Mouse (Mus musculus) midbrain, embryonic 16.5 days (tissue): ENCODE data around the gene Mrpl37. TPM values are rescaled to one million over a fixed set of nuclear protein-coding genes. Genes with fewer than 3 reads are reported as not detected.
A peak's percentile ranks its signal among the peaks of the same experiment; 100 is the strongest.

Experiments used
- ATAC-seq: fragments of 200-750 bp; cut with Nextera tagmentation; 2 replicates; pipeline ENCODE4 v1.8.0; 2017; ENCODE audit warnings: moderate TSS enrichment
- H3K27ac ChIP-seq: fragments of 300-500 bp; sonication (generic); 2 replicates; pipeline ENCODE4 v1.5.1; 2014; ENCODE audit warnings: mild to moderate bottlenecking, low read length, mixed read lengths
- H3K27me3 ChIP-seq: fragments of 300-500 bp; sonication (generic); 2 replicates; pipeline ENCODE4 v1.6.1; 2014; ENCODE audit warnings: low read depth, low read length, mixed read lengths; ENCODE audit not compliant: control insufficient read depth, insufficient read depth
- H3K36me3 ChIP-seq: fragments of 300-500 bp; sonication (generic); 2 replicates; pipeline ENCODE4 v1.6.1; 2014; ENCODE audit warnings: mild to moderate bottlenecking, low read length, moderate library complexity, mixed read lengths; ENCODE audit not compliant: control insufficient read depth, insufficient read depth
- H3K4me1 ChIP-seq: fragments of 300-500 bp; sonication (generic); 2 replicates; pipeline ENCODE4 v1.6.1; 2014; ENCODE audit warnings: mild to moderate bottlenecking, low read length, mixed read lengths; ENCODE audit not compliant: control insufficient read depth, insufficient read depth
- H3K4me2 ChIP-seq: fragments of 300-500 bp; sonication (generic); 2 replicates; pipeline ENCODE4 v1.6.1; 2014; ENCODE audit warnings: mild to moderate bottlenecking, low read length, mixed read lengths
- H3K4me3 ChIP-seq: fragments of 300-500 bp; sonication (generic); 2 replicates; pipeline ENCODE4 v1.5.1; 2014; ENCODE audit warnings: low read depth, mild to moderate bottlenecking, low read length, moderate library complexity, mixed read lengths
- H3K9ac ChIP-seq: fragments of 300-500 bp; sonication (generic); 2 replicates; pipeline ENCODE4 v1.6.1; 2014; ENCODE audit warnings: low read depth, low read length, mixed read lengths
- H3K9me3 ChIP-seq: fragments of 300-500 bp; sonication (generic); replicated peaks from 2 replicates; pipeline ENCODE4 v1.6.1; 2014; ENCODE audit warnings: mild to moderate bottlenecking, low read length, mixed read lengths; ENCODE audit not compliant: control insufficient read depth, poor library complexity, severe bottlenecking
- WGBS: fragments of 180-500 bp; shearing (Covaris S2); extraction: QIAGEN DNeasy Blood & Tissue Kit; methylation state at CpG from one replicate; pipeline ENCODE4 v1.1.7; 2014; 5-methylcytosine and 5-hydroxymethylcytosine counted together
- polyA plus RNA-seq: library from polyadenylated mRNA; unstranded; fragments of >200 nt; fragmentation: Nextera tagmentation; extraction: Ambion mirVana; gene quantifications from 2 replicates; pipeline ENCODE4 v1.2.1, GENCODE M21; 2015

Gene Mrpl37
- polyA plus RNA-seq, 1 experiment from 2014 or later, result 77.3 TPM

DNA sequence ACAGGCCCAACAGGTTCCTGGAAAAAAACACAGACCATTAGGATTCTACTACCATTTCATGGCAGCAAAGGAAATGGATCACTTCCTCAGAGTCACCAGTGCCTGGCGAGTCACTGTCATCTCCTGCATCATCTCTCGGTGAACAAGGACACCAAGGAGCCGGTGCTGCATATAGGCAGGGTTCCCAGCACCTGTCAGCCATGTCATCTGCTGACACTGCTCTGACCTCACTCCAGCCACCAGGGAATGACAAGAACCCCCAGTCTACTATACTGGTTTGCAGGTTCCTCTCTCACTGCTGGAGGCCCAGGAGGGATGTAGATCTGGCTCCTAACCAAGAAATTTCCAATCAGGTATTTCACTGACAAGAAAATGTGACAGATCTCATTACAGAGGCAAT is 10.6 kb downstream of the Mrpl37 start:
- H3K9me3 ChIP-seq, result no peaks in the 10 kb centered on the region
- no peaks in the 10 kb centered on the region for H3K27me3 ChIP-seq
- H3K27ac ChIP-seq, result no peak overlapping the region
- no peaks in the 10 kb centered on the region for H3K4me1 ChIP-seq
- no peak overlapping the region for H3K4me2 ChIP-seq
- no peak for ATAC-seq
- peaks cover 12% of the 10 kb centered on the region for H3K36me3 ChIP-seq
- H3K9ac ChIP-seq, result no peak overlapping the region
- 81% methylated on average over 3 of the region's 3 CpGs for WGBS
- no peak overlapping the region for H3K4me3 ChIP-seq

DNA sequence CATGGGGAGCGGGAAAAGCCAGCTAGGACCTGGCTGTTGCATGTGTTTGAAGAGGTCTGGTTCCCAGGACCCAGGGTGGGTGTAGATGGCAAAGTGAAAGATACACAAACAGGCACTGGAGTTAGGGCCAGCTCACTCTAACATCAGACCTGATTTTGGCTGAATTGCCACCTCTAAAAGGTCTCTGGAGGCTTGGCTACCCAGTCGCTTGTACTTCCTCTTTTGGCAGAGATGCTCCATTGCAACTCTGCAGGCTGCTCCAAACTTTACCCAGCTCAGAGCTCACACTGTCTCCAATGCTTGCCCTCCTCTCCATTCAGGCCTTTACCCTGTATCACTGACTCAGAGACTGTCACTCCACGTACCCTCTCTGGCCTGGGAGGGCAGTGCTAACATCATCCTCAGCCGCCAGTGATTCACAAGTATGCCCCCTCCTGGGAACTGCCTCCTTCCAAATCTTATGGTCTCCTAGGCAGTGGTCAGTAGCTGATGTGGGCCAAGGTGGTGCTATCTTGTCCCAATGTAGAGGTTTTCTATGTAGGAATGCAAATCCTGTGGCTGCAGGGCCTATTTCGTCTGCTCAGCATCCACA is 13.6 kb downstream of the Mrpl37 start:
- Histone ChIP-seq H3K27me3 (no peaks in the 10 kb centered on the region), H3K9me3 (no peaks in the 10 kb centered on the region), H3K36me3 (peaks cover 4% of the 10 kb centered on the region; the same call in 1 of the 2 replicates), H3K9ac (no peak overlapping the region), H3K4me1 (no peaks in the 10 kb centered on the region), H3K4me3 (no peak overlapping the region), H3K4me2 (no peak overlapping the region), H3K27ac (no peak overlapping the region)
- 46% methylated on average over 5 of the region's 5 CpGs for WGBS
- ATAC-seq, result no peak

DNA sequence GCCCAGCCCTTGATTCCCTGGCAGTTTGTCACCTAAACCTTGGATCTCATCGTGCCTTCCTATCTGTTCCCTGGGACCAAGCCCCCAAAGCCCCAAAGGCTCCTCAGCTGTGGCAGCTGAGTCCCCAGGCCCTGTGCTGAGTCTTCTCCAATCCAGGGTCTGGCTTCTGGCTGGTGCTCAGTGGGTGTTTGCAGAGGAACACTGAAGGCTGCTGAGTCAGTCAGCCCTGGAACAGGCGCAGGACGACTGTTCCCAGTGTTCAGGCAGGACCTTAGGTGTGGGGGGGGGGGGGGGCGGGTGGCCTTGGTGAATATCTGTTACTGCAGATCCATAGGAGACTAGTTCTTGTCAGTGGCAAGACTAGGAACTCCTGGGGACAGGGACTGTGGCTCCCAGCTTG is 14.8 kb downstream of the Mrpl37 start:
- no peak for ATAC-seq

DNA sequence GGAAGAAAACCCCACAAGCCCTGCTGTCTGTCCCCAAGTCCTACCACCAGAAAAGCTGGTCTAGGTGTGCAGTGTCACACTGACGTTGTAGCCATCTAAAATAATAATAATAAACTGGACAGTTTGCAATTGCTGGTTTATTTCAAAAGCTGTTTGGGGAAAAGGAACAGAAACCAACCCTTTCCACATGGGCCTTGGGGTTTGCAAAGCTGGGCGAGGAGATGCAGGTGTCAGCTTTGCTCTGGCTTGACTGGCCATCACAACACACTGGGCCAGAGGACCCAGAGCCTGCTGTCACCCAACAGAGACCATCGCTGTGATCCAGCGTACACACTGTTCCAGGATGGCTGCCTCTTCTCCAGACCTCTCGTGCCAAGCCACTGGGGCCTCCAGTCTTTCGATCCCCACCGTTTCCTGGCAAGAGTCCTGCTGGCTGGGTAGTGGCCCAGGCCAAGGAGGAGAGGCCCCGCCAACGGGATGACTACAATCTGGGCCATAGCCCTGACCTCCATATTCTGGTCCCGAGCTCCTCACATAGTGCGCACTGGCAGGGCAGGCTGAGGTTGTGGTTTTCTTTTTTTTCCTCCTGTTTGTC is 18.0 kb downstream of the Mrpl37 start:
- Histone ChIP-seq H3K36me3 (peaks cover 16% of the 10 kb centered on the region), H3K27me3 (no peaks in the 10 kb centered on the region), H3K4me1 (no peaks in the 10 kb centered on the region), H3K9me3 (no peaks in the 10 kb centered on the region), H3K4me2 (no peak overlapping the region), H3K27ac (no peak overlapping the region), H3K4me3 (no peak overlapping the region), H3K9ac (no peak overlapping the region)
- 87% methylated on average over 11 of the region's 11 CpGs for WGBS
- no peak for ATAC-seq

More for the DNA sequence above, 14.8 kb downstream of the Mrpl37 start:
- H3K36me3 ChIP-seq, result peaks cover 8% of the 10 kb centered on the region; the same call in 1 of the 2 replicates
- H3K4me1 ChIP-seq, result no peaks in the 10 kb centered on the region
- WGBS, result 68% methylated on average over 3 of the region's 4 CpGs
- no peak overlapping the region for H3K4me3 ChIP-seq
- no peaks in the 10 kb centered on the region for H3K9me3 ChIP-seq
- H3K9ac ChIP-seq, result no peak overlapping the region
- H3K27me3 ChIP-seq, result no peaks in the 10 kb centered on the region
- no peak overlapping the region for H3K27ac ChIP-seq
- H3K4me2 ChIP-seq, result no peak overlapping the region

DNA sequence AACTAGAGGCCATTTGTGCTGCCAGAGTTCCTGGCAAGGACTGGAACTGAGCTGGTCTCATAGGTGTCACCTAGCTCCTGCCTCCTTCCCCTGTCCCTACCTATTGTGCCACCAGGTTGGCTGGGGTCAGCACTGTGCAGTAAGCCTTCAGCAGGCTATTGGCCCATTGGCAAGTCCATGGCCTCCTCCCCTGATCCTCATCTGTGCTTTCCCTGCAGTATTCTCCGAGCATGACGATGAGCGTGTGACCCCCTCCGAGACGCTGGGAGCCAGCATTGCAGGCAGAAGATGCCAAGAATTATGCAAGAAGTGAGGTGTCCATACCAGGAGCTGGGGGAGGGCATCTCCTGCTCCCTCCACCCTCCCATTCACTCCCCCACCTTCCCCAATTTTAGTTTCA is 18.9 kb downstream of the Mrpl37 start:
- Histone ChIP-seq H3K4me2 (no peak overlapping the region), H3K36me3 (peaks cover 16% of the 10 kb centered on the region), H3K9me3 (no peaks in the 10 kb centered on the region), H3K27ac (no peak overlapping the region; the same call in 1 of the 2 replicates), H3K4me3 (no peak overlapping the region), H3K9ac (no peak overlapping the region), H3K4me1 (no peaks in the 10 kb centered on the region), H3K27me3 (no peaks in the 10 kb centered on the region)
- ATAC-seq, result no peak
- WGBS, result 87% methylated on average over 5 of the region's 5 CpGs

DNA sequence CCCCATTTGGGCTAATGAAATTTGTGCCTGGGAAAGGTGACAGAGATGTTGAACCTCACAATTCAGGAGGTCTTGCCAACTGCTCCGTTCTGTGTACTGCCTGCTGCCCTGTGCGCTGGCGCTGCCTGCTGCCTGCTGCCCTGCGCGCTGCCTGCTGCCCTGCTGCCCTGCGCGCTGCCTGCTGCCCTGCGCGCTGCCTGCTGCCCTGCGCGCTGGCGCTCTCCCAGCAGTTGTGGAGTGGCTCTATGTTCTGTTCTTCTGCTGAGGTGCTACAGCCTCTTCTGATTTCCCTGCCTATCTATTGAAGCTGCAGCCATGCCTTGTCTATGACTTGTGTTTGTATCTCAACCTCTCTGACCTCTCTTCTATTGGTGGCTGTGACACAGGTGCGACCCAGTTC is 21.5 kb downstream of the Mrpl37 start:
- H3K27me3 ChIP-seq, result no peaks in the 10 kb centered on the region

DNA sequence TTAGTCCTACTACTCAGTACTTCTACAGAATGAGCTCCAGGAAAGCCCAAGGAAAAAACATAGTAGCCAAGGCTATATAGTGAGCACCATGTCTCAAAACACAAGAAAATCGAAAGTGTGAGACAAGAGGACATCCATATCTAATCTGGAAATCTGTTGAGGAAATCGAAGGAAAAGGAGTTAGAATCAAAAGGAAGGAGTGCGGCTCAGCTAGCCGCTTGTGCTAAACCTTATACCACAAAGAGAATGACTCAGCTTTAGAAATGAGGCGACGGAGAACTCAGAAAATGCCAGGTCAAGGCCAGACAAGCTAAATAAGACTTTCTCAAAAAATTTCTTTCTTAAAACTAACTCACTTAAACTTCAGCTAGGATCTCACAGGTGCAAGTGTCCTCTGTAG is 24.4 kb downstream of the Mrpl37 start:
- WGBS, result 95% methylated on average over 6 of the region's 6 CpGs
- H3K27me3 ChIP-seq, result no peaks in the 10 kb centered on the region
- no peak overlapping the region for H3K4me3 ChIP-seq
- H3K4me1 ChIP-seq, result 0 out of 2 replicates have a peak, but pooled peaks cover 3% of the 10 kb centered on the region
- H3K4me2 ChIP-seq, result no peak overlapping the region
- no peaks in the 10 kb centered on the region for H3K9me3 ChIP-seq
- H3K27ac ChIP-seq, result no peak overlapping the region
- H3K9ac ChIP-seq, result no peak overlapping the region
- H3K36me3 ChIP-seq, result peaks cover 37% of the 10 kb centered on the region
- no peak for ATAC-seq

More for the DNA sequence above, 21.5 kb downstream of the Mrpl37 start:
- H3K27ac ChIP-seq, result no peak overlapping the region
- H3K9ac ChIP-seq, result no peak overlapping the region
- no peak overlapping the region for H3K4me3 ChIP-seq
- no peaks in the 10 kb centered on the region for H3K9me3 ChIP-seq
- ATAC-seq, result no peak
- H3K36me3 ChIP-seq, result peaks cover 28% of the 10 kb centered on the region
- no peaks in the 10 kb centered on the region for H3K4me1 ChIP-seq
- 97% methylated on average over 13 of the region's 13 CpGs for WGBS
- no peak overlapping the region for H3K4me2 ChIP-seq

DNA sequence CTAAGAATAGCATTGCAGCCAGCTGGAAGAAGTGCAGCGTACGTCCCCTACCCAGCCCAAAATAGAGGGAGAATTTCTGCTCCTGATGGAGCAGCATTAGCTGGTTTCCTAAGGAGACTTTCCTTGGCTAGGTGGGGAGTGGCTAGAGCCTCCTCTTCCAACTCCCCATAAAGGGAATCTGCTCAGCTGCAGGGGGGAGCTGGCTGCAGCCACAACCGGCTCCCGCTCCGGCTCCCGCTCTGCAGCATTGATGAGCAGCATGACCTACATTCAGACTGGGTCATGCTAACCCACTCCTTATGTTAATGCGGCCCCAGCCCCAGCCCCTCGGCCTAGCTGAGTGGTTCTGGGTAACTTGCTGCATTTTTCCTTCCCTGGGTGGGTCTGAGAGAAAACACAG is 27.4 kb downstream of the Mrpl37 start:
- 0 out of 2 replicates have a peak overlapping the region, but pooled peaks have one; percentile 1 for H3K4me2 ChIP-seq
- peaks cover 32% of the 10 kb centered on the region for H3K36me3 ChIP-seq
- no peaks in the 10 kb centered on the region for H3K27me3 ChIP-seq
- H3K9ac ChIP-seq, result no peak overlapping the region
- 54% methylated on average over 8 of the region's 8 CpGs for WGBS
- peak overlapping the region; percentile 71 for H3K27ac ChIP-seq
- no peak overlapping the region for H3K4me3 ChIP-seq
- 0 out of 2 replicates have a peak, but pooled peaks cover 3% of the 10 kb centered on the region for H3K4me1 ChIP-seq
- ATAC-seq, result peak; percentile 50; the same call in 1 of the 2 replicates
- no peaks in the 10 kb centered on the region for H3K9me3 ChIP-seq

DNA sequence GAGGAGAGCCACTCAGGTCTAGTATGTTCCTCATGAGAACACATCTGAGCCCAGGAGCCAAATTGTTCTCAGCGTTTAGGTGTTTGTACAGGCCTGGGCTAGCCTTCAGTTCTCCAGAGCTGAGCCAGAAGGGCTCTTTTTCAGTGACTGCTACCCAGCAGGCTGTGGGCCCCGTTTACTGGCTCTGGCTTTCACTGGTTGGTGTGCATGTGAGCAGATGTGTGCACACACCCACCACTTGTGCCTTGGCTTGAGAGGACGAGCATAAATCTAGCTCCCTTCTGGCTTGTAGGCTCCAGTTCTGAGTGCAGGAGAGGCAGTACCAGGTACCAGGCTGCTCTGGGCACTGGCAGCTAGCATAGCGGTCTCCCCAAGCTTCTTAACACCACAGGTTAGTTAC is 28.4 kb downstream of the Mrpl37 start:
- no peaks in the 10 kb centered on the region for H3K27me3 ChIP-seq
- H3K4me1 ChIP-seq, result 0 out of 2 replicates have a peak, but pooled peaks cover 3% of the 10 kb centered on the region
- peak overlapping the region; percentile 71 for H3K27ac ChIP-seq
- H3K9me3 ChIP-seq, result no peaks in the 10 kb centered on the region
- 77% methylated on average over 4 of the region's 4 CpGs for WGBS
- H3K4me3 ChIP-seq, result no peak overlapping the region
- ATAC-seq, result no peak
- H3K36me3 ChIP-seq, result peaks cover 32% of the 10 kb centered on the region
- no peak overlapping the region for H3K4me2 ChIP-seq
- no peak overlapping the region for H3K9ac ChIP-seq
